Mouse (Mus musculus) left cerebral cortex, adult 18-20 months (tissue): Measurements from ENCODE around the gene Gm3099. TPM values are rescaled to one million over a fixed set of nuclear protein-coding genes. Genes with fewer than 3 reads are reported as not detected.
"Not testable (repeated sequence)": the region's sequence is repeated elsewhere in the genome, so short reads cannot be mapped to it uniquely, and the experiment has no call there.

Experiments
- DNase-seq, 2 experiments: peaks; one replicate each; pipeline ENCODE4 v3.0.0; 2021 to 2022; ENCODE audit warnings: low spot score in 2 of 2, mixed read lengths in 1 of 2
- long read RNA-seq, 2 experiments: library from polyadenylated mRNA; stranded (forward); transcript quantifications; one replicate each; pipeline ENCODE4 v2.0.0; 2021
- total RNA-seq, 2 experiments: library from RNA; stranded (reverse); gene quantifications; 2 replicates each; pipeline ENCODE4 v1.2.3; 2021

The Gm3099 gene
- total RNA-seq, result not detected
- long read RNA-seq, experiment 1, result 0 reads
- long read RNA-seq, experiment 2, result 0 reads

- not testable (repeated sequence) for DNase-seq
These were observed at the start of gene Gm3099 for GRCm38 (mm10) chr14:3998094-3998493. Gene Gm3099 (plus strand): TSS chr14:3998394.

GRCm38 (mm10) chr14:3963247-3963646 is 34.9 kb upstream of the Gm3099 start, which contains the start of gene Gm3095:
Gene Gm3095 (plus strand): TSS chr14:3963547.
- not testable (repeated sequence) for DNase-seq

- not testable (repeated sequence) for DNase-seq
These were observed 25.4 kb downstream of the Gm3099 start, which contains the start of gene Gm5796 for GRCm38 (mm10) chr14:4023641-4024040. Gene Gm5796 (plus strand): TSS chr14:4023941.

Other genes starting within 250 kb of the Gm3099 start
- gene Gm3002, start 188.3 kb upstream of the Gm3099 start, total RNA-seq, result 1 to 10 TPM in 1 of 2 experiments, under 1 TPM in 1; 0.61 to 1.7 TPM
- gene Gm3033, start 152.1 kb upstream of the Gm3099 start, total RNA-seq, result not detected
- gene Gm2916, start 114.2 kb upstream of the Gm3099 start, total RNA-seq, result not detected
- gene Gm3029, start 66.6 kb upstream of the Gm3099 start, total RNA-seq, result not detected
- gene Gm3095, start 34.8 kb upstream of the Gm3099 start, total RNA-seq, result under 1 TPM; 0.30 to 0.56 TPM
- gene Gm5796, start 25.5 kb downstream of the Gm3099 start, total RNA-seq, result 1 to 10 TPM; 2.4 to 2.6 TPM
- under 1 TPM; 0.26 to 0.28 TPM for gene Gm3115, start 85.7 kb downstream of the Gm3099 start, total RNA-seq
- gene Gm8108, start 112.1 kb downstream of the Gm3099 start, total RNA-seq, result 1 to 10 TPM; 2.3 to 3.9 TPM
- gene Gm3127, start 166.6 kb downstream of the Gm3099 start, total RNA-seq, result not detected
- gene Gm2974, start 184.2 kb downstream of the Gm3099 start, total RNA-seq, result under 1 TPM; 0.28 to 0.79 TPM